Mouse (Mus musculus) cortical plate, adult 2 months (tissue): ENCODE results near the gene Pygm. TPM values are rescaled to one million over a fixed set of nuclear protein-coding genes. Genes with fewer than 3 reads are reported as not detected.

Experiments
- H3K27ac ChIP-seq: fragments of 200-500 bp; 2 replicates; pipeline ENCODE4 v1.5.1; 2012; ENCODE audit warnings: low read length, control low read depth, inconsistent platforms; ENCODE audit not compliant: insufficient read depth
- H3K4me1 ChIP-seq: fragments of 200-500 bp; 2 replicates; pipeline ENCODE4 v1.6.1; 2011; ENCODE audit warnings: low read length; ENCODE audit not compliant: control insufficient read depth, insufficient read depth
- H3K4me3 ChIP-seq: fragments of 200-500 bp; 2 replicates; pipeline ENCODE4 v1.5.1; 2011; ENCODE audit warnings: mild to moderate bottlenecking, low read length, control low read depth; ENCODE audit not compliant: insufficient read depth
- CTCF ChIP-seq: fragments of 200-500 bp; IDR thresholded peaks from 2 replicates; pipeline ENCODE4 v1.5.1; 2011; ENCODE audit warnings: mild to moderate bottlenecking, control low read depth, low read length; ENCODE audit not compliant: insufficient read depth; ENCODE audit errors: extremely low read depth
- POLR2A ChIP-seq: fragments of 200-500 bp; IDR thresholded peaks from 2 replicates; pipeline ENCODE4 v1.6.1; 2011; ENCODE audit warnings: mild to moderate bottlenecking, low read length, control low read depth; ENCODE audit not compliant: insufficient read depth; ENCODE audit errors: extremely low read depth
- polyA plus RNA-seq: library from polyadenylated mRNA; depleted of rRNA; stranded (reverse); fragments of >200 nt; gene quantifications from 2 replicates; pipeline ENCODE4 v1.2.3, GENCODE M21; 2012

Gene Pygm
- polyA plus RNA-seq, 1 experiment = 46.2 TPM

DNA sequence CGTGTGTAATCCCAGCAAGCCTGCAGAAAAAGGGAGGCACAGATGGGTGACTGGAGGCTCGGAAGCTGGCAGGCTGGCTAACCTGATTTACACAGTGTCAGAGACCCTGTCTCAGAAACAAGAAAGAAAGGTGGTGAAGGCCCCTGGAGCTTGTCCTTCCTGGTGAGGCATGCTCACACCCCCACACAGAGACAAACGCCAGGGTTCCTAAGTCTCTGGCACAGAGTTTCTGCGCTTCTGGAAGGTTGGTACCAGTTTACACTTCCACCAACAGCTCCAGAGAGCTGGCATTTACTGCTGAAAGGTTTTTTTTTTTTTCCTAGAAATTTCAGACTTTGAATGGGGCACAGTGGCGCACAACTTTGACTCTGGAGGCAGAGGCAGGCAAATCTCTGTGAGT is 12.0 kb downstream of the Pygm start:
- no peak overlapping the region for H3K4me3 ChIP-seq
- H3K27ac ChIP-seq = no peak overlapping the region
- no peak for TF ChIP-seq POLR2A
- no peak for TF ChIP-seq CTCF
- H3K4me1 ChIP-seq = no peaks in the 10 kb centered on the region; the same call in 1 of the 2 replicates

DNA sequence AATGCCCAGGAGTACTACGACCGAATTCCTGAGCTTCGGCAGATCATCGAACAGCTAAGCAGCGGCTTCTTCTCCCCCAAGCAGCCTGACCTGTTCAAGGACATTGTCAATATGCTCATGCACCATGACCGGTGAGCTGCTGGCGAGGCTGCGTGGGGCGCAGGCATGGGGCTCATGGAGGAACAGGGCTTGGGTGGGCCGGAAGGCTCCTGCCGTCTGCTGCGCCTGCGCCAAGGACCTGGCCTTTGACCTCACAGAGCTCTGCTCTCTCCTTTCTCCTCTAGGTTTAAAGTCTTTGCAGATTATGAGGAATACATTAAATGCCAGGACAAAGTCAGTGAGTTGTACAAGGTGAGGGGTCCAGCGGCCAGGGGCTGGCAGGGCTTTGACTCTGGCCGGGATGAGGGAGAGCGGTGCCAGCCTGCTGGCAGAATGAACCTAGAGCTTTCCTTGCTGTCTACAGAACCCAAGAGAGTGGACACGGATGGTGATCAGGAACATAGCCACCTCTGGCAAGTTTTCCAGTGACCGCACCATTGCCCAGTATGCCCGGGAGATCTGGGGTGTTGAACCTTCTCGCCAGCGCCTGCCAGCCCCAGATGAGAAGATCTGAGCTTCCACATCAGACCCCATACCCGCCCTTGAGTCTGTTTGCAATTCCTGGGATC is 13.5 kb downstream of the Pygm start:
- Histone ChIP-seq H3K4me3 (no peak overlapping the region), H3K27ac (no peak overlapping the region), H3K4me1 (peaks cover 2% of the 10 kb centered on the region)
- no peak for TF ChIP-seq POLR2A
- no peak for TF ChIP-seq CTCF

DNA sequence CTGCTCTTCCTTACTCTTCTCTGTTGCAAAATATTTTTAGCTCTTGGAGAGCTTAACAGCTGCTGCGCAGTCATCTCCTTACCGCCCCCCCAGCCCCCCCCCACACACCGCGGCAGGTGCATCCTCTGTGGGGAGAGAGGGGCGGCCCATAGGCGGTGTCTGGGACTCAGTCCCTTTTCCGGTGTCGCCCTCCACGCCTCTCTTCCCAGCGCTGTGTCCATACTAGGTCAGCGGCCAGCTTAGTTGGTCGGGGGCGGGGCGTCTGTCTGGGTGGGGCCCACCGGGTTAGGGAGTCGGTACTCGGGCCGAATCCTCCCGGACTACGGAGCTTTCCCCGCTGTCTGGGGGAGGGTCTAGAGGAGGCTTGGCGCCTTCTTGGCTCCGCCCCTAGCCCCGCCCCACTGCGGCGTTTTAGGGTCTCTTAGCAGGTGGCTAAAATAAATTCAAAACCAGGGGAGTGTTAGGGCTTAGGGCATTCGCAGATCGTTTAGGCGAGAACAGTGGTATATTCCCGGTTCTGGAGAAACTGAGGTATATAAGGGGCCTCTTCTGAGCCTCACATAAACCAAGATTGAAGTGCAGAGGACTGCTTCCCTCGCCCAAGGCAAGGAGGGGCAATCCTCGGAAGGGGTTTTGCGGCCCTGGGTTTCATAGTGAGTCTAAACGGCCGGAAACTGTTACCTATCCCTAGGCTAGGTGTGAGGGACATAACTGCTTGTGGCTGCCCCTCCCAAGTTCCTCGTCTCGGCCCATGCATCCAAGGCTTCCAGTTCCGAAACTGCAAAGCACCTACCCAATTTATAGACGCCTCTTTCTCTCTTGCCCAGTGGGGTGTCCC is 14.5 kb downstream of the Pygm start:
- H3K27ac ChIP-seq = peak overlapping the region; percentile 80
- H3K4me3 ChIP-seq = peak overlapping the region; percentile 52
- H3K4me1 ChIP-seq = peaks cover 2% of the 10 kb centered on the region
- TF ChIP-seq POLR2A = no peak
- no peak for TF ChIP-seq CTCF

DNA sequence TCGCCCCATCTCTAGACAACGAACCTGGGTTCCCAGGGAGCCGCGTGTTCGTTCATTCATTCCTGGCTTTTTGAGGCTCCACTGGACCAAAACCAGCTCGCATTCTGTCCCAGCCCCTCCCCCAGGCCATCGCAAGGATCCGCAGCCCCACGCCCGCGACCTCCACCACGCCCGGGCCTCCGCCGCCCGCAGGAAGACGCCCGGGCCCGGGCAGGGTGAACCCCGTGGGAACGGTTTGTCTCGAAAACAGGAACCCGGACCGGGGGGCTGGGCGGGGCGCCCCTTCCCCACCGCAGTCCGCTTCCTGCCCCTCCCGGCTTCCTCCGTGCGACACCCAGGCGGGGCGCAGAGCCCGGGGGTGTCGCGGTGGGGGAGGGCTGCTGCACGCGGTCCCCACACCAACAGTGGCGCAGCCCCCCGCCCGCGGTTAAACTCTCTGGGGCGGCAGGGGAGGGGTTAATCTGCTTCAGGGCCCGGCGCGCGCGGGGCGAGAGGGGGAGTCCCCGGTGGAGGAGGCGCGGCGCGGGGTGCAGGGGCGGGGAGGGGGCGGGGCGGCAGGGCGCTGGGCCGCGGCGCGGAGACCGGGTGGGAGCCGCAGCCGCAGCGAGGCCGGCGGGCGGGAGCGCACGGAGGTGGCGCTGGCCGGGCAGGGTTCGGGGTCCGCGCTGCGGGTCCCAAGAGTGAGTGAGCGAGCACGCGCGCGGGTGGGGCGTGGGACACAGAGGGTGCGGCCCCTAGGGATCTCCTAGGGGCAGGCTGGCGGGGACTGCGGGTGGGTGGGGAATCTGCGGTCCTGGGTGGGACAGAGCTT is 15.3 kb downstream of the Pygm start, which contains the start of gene Rasgrp2:
Gene Rasgrp2 (plus strand): TSS at position 56 of the 811 bp plus-strand sequence.
- Histone ChIP-seq H3K4me1 (peaks cover 2% of the 10 kb centered on the region), H3K27ac (peak within 1 kb of the TSS; percentile 80), H3K4me3 (peak within 1 kb of the TSS; percentile 52)
- TF ChIP-seq POLR2A (no peak), CTCF (no peak)

DNA sequence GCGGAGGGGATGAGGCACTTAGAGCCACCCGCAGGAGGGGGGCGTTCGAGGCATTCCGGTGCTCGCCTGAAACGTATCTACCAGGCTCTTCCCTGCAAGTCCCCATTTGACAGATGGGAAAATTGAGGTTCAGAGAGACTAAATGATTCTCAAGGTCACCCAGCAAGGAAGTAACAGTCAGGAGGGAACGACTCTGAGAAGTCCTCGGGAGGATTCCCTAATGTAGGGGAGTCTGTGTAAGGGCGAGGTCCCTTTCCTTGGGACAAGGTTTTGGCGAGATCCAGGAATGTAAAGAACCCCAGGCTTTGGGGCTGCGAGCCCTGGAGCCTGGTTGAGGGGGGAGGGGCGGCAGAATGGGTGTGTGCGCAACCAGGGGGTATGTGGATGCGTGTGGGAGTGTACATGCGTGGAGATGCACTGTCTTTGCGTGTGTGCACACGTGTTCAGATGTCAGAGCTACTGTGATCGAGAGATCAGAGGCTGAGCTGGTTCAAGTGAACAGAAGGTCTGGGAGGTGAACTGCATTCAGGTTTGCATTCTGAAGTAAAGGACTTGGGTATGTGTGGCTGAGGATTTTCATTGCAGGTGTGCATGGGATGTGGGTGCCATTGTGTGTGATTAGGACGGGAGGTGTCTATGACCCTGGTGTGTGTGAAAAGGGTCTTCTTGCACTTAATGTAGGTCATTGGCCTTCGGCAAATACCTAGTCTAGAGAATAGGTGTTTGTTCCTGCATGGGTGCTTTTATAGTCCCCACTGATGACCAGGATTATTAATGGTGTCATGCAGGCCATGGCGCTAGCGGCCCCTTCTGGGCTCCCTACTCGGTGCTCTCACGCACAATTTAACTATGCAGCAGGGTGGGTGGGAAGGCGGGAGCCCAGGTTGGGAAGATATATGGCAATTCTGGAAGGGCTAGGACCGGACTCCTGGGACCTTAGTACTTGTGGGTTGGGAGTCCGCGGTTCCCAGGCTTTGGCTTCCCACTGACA is 16.2 kb downstream of the Pygm start:
- H3K4me3 ChIP-seq = peak overlapping the region; percentile 52
- no peak overlapping the region; the same call in 1 of the 2 replicates for H3K27ac ChIP-seq
- H3K4me1 ChIP-seq = peaks cover 2% of the 10 kb centered on the region
- no peak for TF ChIP-seq POLR2A

DNA sequence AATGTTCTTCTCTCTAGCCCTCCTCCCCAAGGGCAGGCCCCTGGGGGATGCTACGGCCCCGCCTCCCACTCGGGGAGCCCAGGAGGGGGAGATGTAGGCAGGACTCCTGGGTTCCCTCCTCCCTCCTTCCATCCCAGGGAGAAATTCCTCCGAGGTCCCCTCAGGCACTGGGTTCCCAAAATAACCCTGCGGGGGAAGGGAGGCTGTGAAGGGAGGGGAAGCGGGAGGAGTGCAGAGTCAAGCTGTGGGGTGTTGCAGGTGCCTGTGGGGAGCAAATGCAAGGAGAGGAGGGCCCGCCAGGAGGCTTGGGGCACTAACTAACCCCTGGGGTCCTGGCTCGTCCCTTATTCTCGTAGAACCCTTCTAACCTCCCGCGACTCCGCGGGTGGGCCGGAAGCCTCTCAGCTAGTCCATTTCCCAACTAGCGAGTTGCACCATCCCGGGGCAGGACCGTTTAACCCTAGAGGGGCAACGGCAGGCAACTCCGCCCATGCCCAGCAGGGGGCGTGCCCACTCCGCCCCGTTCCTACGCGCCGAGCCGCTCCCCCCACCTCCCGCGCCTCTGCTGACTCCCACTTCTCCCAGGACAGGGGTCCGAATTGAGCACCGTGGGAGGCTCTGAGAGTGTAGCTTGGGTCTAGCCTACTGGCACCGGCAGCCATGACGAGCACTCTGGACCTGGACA is 17.1 kb downstream of the Pygm start:
- Histone ChIP-seq H3K4me3 (peak overlapping the region; percentile 52), H3K27ac (0 out of 2 replicates have a peak overlapping the region, but pooled peaks have one; percentile 39), H3K4me1 (peaks cover 2% of the 10 kb centered on the region)
- TF ChIP-seq POLR2A (no peak), CTCF (peak; percentile 40)

DNA sequence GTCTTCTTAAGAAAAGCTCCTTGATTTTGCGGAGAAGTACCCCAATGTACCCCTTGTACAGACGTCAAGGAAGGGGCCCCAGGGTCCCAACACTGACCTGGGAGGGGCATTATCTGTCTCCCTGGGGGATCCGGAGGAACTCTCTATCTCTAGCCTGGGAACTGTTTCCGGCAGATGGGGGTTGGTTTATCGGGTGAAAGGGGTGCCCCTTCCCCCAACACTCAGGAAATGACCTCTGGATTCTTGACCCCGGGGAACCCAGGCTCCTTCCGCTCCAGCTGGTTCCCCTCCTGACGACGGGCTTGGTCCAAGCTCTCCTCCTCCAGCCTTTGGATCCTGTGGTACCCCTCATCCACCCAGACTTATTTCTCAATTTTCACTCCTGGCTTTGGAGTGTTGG is 17.8 kb downstream of the Pygm start:
- H3K27ac ChIP-seq = 0 out of 2 replicates have a peak overlapping the region, but pooled peaks have one; percentile 39
- H3K4me1 ChIP-seq = peaks cover 2% of the 10 kb centered on the region
- peak overlapping the region; percentile 52 for H3K4me3 ChIP-seq
- TF ChIP-seq POLR2A (no peak), CTCF (no peak)

DNA sequence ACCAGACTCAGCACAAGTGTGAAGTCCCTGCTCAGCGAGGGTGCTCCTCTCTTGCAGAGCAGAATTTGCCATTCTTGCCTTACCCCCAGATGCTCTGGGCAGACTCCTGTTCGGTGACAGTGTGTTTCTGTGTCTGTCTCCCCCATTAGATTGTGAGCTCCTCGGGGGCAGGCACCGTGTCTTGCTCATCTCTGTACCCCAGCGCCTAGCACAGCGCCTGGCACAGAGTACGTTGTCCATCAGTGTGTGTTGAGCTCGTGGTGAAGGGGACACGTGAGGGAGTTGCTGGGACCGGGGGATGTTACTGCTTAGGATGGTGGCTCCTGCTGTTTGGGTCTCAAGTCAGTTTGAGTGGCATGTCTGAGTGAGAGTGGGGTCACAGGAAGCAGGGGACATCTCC is 19.7 kb downstream of the Pygm start:
- TF ChIP-seq CTCF (no peak), POLR2A (no peak)
- Histone ChIP-seq H3K4me1 (peaks cover 2% of the 10 kb centered on the region), H3K27ac (no peak overlapping the region), H3K4me3 (no peak overlapping the region)
